Mouse (Mus musculus): ENCODE measurements around the gene Fam71f1. TPM values are rescaled to one million over a fixed set of nuclear protein-coding genes. Genes with fewer than 3 reads are reported as not detected.
"Not testable (repeated sequence)": the region's sequence is repeated elsewhere in the genome, so short reads cannot be mapped to it uniquely, and the experiment has no call there.

Fam71f1 gene
- total RNA-seq, 2 experiments from 2014 or later, result not detected

DNA sequence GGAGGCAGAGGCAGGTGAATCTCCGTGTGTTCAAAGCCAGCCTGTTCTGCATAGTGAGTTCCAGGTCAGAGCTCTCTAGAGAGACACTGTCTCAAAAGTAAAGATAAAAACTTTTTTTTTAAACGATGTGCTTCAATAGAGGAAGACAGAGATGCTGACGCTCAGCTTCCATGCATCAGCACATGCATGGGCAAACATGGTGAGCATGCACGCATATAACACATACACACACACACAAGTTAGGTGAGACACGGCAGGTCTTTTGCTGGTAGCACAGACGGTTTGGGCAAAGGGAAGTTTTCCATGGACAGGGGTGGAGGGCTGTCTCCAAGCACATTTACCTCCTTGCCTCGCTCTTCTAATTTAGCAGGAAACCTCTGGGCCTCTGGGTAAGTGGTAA, 3.2 kb downstream of the Fam71f1 start:
- no peak for ATAC-seq (replicated peaks; ENCODE audit: low FRiP score, low TSS enrichment, poor library complexity, severe bottlenecking)

GRCm38 (mm10) chr6:29322735-29323134, 3.8 kb downstream of the Fam71f1 start:
- no peak for ATAC-seq (replicated peaks; ENCODE audit: low FRiP score, low TSS enrichment, poor library complexity, severe bottlenecking)

GRCm38 (mm10) chr6:29326961-29327360, 8.0 kb downstream of the Fam71f1 start:
- ATAC-seq (replicated peaks; ENCODE audit: low FRiP score, low TSS enrichment, poor library complexity, severe bottlenecking), result no peak

DNA sequence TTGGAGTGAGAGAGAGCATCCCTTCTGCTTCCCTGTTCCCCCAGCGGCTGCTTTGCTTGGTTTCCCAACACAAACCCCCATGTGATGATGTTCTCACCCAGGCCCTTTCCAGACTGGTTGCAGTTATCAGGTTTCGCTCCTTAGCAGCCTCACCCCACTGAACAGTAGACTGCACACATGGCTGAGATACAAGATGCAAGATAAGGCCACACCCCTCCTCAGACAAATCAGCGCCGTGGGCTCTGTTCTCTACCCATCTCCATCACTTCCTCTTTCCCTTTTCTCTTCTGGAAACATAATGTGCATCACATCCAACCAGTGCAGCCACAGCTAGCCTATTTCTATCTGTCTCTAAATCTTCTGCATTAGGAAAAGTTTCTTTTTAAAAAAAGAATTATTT, 10.6 kb downstream of the Fam71f1 start:
- 0 out of 2 replicates have a peak, but pooled peaks have one; percentile 37 for ATAC-seq (replicated peaks; ENCODE audit: low FRiP score, low TSS enrichment, poor library complexity, severe bottlenecking)

DNA sequence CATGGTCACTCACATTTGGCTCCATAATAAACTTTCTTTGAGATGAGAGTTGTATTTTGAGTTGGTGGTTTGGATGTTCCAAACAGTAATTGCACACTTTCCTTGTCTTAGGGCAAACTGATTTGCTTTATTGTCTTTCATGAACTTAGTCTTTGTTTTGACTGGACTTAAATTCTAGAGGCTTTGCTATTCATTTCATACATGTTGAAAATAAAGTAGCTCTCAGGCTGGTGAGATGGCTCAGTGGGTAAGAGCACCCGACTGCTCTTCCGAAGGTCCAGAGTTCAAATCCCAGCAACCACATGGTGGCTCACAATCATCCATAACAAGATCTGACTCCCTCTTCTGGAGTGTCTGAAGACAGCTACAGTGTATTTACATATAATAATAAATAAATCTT, 27.6 kb downstream of the Fam71f1 start:
- not testable (repeated sequence) for ATAC-seq (replicated peaks; ENCODE audit: low FRiP score, low TSS enrichment, poor library complexity, severe bottlenecking)

DNA sequence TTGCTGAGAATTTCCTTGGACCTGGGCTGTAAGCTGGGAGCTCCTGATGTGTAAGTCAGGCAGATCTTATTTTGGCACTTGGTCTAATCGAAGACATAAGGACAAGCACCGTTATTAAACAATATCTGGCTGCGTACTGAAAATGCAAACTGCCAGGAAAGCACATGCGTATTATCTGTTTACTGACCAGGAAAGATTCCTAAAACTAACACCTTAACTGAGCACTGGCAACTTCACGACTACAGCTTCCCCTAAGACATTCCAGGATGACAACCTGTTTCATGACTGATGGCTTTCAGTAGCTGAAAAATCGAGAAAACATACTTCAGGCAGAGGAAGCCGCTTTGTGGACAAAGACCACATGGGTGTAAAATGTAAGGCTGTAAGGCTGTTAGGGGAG, 28.2 kb downstream of the Fam71f1 start:
- ATAC-seq (replicated peaks; ENCODE audit: low FRiP score, low TSS enrichment, poor library complexity, severe bottlenecking), result no peak

DNA sequence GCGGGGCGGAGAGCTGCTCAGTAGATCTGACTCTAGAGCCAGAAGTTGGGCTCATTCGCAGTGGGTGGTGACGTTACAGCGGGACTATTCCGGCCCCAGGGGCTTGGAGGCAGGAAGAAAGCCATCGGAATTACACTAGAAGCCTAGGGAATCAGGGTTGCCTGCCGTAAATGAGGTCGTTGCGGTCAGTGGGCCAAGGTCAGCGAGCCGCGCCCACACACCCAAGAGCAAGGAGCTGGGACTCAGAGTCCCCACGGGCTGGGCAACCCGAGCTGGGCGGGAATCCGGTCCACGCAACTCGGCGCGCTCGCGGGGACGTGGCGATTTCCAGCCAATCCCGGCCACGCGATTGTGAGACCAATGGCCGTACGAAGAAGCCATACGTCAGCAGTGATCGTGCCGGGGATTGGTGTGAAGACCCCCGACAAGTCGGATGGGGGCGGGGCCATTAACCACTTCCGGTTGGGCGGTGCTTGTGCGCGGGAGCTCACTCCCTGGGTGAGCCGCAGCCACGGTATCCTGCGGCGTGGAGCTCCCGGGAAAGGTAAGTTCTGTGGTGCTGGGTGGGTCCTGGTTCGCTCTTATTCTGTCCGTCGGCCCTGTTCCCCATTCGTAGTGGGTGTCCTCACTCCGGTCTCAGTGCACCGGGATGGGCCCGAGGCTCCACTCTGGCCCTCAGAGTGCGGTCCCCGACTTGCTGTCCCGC, 28.9 kb downstream of the Fam71f1 start, which contains the start of gene Calu:
TSS of gene Calu (plus strand) at position 405 of the 706 bp plus-strand sequence.
- peak; percentile 96 for ATAC-seq (replicated peaks; ENCODE audit: low FRiP score, low TSS enrichment, poor library complexity, severe bottlenecking)

- 0 out of 2 replicates have a peak, but pooled peaks have one; percentile 2 for ATAC-seq (replicated peaks; ENCODE audit: low FRiP score, low TSS enrichment, poor library complexity, severe bottlenecking)
Measured at GRCm38 (mm10) chr6:29348371-29348724, 29.4 kb downstream of the Fam71f1 start.

GRCm38 (mm10) chr6:29351613-29352012, 32.7 kb downstream of the Fam71f1 start:
- no peak for ATAC-seq (replicated peaks; ENCODE audit: low FRiP score, low TSS enrichment, poor library complexity, severe bottlenecking)

GRCm38 (mm10) chr6:29352816-29353215, 33.9 kb downstream of the Fam71f1 start:
- peak; percentile 78 for ATAC-seq (replicated peaks; ENCODE audit: low FRiP score, low TSS enrichment, poor library complexity, severe bottlenecking)

DNA sequence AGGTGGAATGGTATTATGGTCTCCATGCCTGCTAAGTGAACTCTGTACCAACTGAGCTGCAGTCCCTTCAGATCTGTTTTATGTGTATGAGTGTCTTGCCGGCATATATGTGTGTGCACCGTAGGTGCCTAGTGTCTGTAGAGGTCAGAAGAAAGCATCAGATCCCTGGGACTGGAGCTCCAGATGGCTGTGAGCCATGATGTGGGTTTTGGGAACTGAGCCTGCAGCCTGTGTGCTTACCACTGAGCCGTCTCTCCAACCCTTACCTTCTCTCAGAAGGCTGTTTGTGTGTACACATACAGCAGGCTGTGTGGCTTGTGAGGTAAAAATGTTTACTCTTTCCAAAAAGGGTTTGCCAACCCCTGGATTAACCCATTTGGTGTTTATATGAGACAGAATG, 40.4 kb downstream of the Fam71f1 start:
- no peak for ATAC-seq (replicated peaks; ENCODE audit: low FRiP score, low TSS enrichment, poor library complexity, severe bottlenecking)

GRCm38 (mm10) chr6:29360211-29360610, 41.3 kb downstream of the Fam71f1 start:
- ATAC-seq (replicated peaks; ENCODE audit: low FRiP score, low TSS enrichment, poor library complexity, severe bottlenecking), result no peak

DNA sequence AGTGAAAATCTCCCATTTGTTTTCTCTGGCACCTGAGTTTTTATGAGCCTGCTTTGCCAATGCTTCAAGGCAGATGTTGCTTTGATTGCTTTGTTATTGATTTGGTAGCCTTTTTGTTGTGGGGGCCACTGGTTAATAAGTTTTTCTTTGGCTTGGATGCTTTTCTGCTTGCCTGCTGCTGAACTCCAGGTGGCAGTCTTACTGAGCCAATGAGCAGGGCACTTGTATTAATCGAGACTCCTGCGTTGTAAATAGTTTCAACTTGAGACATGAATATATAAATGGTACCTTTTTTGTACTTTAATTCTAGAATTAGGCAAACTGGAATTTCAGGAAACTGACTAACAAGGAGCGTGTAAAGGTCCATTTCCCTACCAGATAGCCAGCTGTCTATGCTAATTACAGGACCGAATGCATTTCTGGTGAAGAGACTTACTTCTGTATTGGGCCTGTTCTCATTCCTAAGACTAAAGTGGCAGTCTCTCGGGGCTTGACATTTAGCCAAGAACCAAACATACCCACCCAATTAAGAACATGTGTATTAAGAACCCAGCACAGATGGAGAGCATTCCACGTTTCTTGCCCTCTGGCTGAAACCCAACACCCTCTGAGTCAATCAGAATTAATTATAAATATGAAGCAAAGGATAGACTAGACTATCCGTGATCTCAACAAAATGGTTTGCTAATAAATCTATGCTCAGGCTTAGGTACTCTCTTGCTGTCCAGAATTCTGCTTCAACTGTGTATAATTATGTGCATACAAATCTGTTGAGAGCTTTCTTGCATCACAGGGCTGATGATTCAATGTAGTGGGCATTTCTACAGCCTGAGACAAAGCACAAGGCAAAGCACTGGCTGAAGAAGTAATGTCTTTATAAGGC, 43.5 kb downstream of the Fam71f1 start:
- no peak for ATAC-seq (replicated peaks; ENCODE audit: low FRiP score, low TSS enrichment, poor library complexity, severe bottlenecking)

- ATAC-seq (replicated peaks; ENCODE audit: low FRiP score, low TSS enrichment, poor library complexity, severe bottlenecking), result no peak
Measured at GRCm38 (mm10) chr6:29363129-29363515, 44.2 kb downstream of the Fam71f1 start.

DNA sequence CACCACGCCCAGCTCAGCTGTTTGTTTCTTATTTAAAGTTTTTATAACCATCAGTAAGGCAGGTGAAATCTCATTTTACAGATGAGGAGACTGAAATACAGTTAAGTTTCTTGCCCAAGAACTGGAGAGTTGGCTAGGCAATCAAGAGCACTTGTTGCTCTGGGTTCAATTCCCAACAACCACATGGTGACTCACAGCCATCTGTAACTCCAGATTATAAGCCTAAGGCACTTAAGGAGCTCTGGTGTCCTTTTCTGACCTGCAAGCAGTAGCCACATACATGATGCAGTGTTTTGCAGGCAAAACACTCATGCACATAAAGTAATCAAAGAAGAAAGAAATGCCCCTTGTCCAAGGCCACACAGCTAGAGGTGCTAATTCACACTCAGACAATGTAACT, 46.3 kb downstream of the Fam71f1 start:
- no peak for ATAC-seq (replicated peaks; ENCODE audit: low FRiP score, low TSS enrichment, poor library complexity, severe bottlenecking)

GRCm38 (mm10) chr6:29377386-29377785, 58.4 kb downstream of the Fam71f1 start:
- no peak for ATAC-seq (replicated peaks; ENCODE audit: low FRiP score, low TSS enrichment, poor library complexity, severe bottlenecking)

DNA sequence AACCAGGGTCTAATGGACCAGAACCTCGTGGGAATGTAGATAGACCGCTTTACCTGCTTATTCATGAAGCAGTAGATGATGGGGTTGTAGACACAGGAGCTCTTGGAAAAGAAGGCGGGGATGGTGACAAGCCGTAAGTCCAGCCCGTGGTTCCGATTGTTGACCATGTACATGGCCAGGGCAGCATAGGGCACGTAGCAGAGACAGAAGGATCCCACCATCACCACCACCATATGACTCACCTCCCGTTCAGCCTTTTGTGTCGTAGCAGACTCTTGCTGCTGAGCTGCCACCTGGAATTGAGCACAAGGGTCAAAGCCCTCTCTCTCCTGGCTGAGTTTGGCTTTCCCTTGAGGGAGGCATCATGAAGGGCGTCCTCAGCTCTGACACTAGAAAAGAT, 59.7 kb downstream of the Fam71f1 start:
- no peak for ATAC-seq (replicated peaks; ENCODE audit: low FRiP score, low TSS enrichment, poor library complexity, severe bottlenecking)

DNA sequence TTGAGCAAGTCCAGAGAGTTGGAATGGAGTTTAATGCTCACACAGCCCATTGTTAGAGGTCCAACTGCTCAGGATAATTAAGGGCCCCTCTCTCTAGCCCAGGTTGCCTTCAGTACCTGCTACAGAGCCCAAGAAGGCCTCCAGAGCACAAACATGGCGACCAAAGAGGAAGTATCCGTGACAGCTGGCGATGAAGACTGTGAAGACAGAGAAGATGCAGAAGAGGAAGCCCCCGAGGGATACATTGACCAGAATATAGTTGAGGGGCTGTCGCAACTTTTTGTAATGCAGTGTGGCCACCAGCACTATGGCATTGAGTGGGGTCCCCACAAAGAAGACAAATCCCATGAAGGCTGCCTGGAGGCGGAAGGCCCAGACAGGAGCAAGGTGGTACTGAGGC, 61.0 kb downstream of the Fam71f1 start:
- ATAC-seq (replicated peaks; ENCODE audit: low FRiP score, low TSS enrichment, poor library complexity, severe bottlenecking), result no peak

- no peak for ATAC-seq (replicated peaks; ENCODE audit: low FRiP score, low TSS enrichment, poor library complexity, severe bottlenecking)
Measured at GRCm38 (mm10) chr6:29382442-29382841, 63.5 kb downstream of the Fam71f1 start.

Data from megakaryocyte-erythroid progenitor cell, adult 5-6 weeks (primary cell).